Mouse (Mus musculus): ENCODE data around the gene Sgpp1.
"Not testable (repeated sequence)": the region's sequence is repeated elsewhere in the genome, so short reads cannot be mapped to it uniquely, and the experiment has no call there.

Gene Sgpp1

GRCm38 (mm10) chr12:75689003-75689402 is 46.5 kb downstream of the Sgpp1 start:
- DNase-seq (ENCODE audit: low spot score in 2 of 2), result no peak

- no peak for DNase-seq (ENCODE audit: low spot score in 2 of 2)
Measured at GRCm38 (mm10) chr12:75687314-75687713, 48.2 kb downstream of the Sgpp1 start.

GRCm38 (mm10) chr12:75684026-75684425 is 51.5 kb downstream of the Sgpp1 start:
- not testable (repeated sequence) for DNase-seq (ENCODE audit: low spot score in 2 of 2)

- no peak for DNase-seq (ENCODE audit: low spot score in 2 of 2)
Measured at GRCm38 (mm10) chr12:75683598-75683997, 51.9 kb downstream of the Sgpp1 start.

- DNase-seq (ENCODE audit: low spot score in 2 of 2), result no peak
Measured at GRCm38 (mm10) chr12:75682842-75683241, 52.7 kb downstream of the Sgpp1 start.

GRCm38 (mm10) chr12:75681101-75681500 is 54.4 kb downstream of the Sgpp1 start:
- no peak for DNase-seq (ENCODE audit: low spot score in 2 of 2)

GRCm38 (mm10) chr12:75678393-75678792 is 57.1 kb downstream of the Sgpp1 start:
- no peak for DNase-seq (ENCODE audit: low spot score in 2 of 2)

- DNase-seq (ENCODE audit: low spot score in 2 of 2), result no peak
Measured at GRCm38 (mm10) chr12:75672630-75673029, 62.9 kb downstream of the Sgpp1 start.

GRCm38 (mm10) chr12:75671759-75672315 is 63.7 kb downstream of the Sgpp1 start:
- peak in 1 of 2 experiments; percentile 15 for DNase-seq (ENCODE audit: low spot score in 2 of 2)

GRCm38 (mm10) chr12:75670611-75671010 is 64.9 kb downstream of the Sgpp1 start:
- DNase-seq (ENCODE audit: low spot score in 2 of 2), result no peak

- peak; percentile 99 for DNase-seq (ENCODE audit: low spot score in 2 of 2)
Measured at GRCm38 (mm10) chr12:75669258-75670106, 66.0 kb downstream of the Sgpp1 start, which contains the start of gene Wdr89. Gene Wdr89 (minus strand): TSS chr12:75669537.

- no peak for DNase-seq (ENCODE audit: low spot score in 2 of 2)
Measured at GRCm38 (mm10) chr12:75668916-75669257, 66.6 kb downstream of the Sgpp1 start.

- no peak for DNase-seq (ENCODE audit: low spot score in 2 of 2)
Measured at GRCm38 (mm10) chr12:75668221-75668620, 67.3 kb downstream of the Sgpp1 start.

GRCm38 (mm10) chr12:75666939-75667338 is 68.6 kb downstream of the Sgpp1 start:
- no peak for DNase-seq (ENCODE audit: low spot score in 2 of 2)

- DNase-seq (ENCODE audit: low spot score in 2 of 2), result no peak
Measured at GRCm38 (mm10) chr12:75664516-75664810, 71.1 kb downstream of the Sgpp1 start.
